Mouse (Mus musculus) thymus, adult 18-20 months (tissue): ENCODE measurements around the gene Golph3.

ENCODE experiments used
- DNase-seq, 2 experiments: peaks; one replicate each; pipeline ENCODE4 v3.0.0; 2022; ENCODE audit warnings: mixed read lengths in 2 of 2

The Golph3 gene

GRCm38 (mm10) chr15:12388726-12389489 lies 67.7 kb downstream of the Golph3 start:
- no peak for DNase-seq

GRCm38 (mm10) chr15:12394758-12395157 lies 73.5 kb downstream of the Golph3 start:
- DNase-seq: no peak

- no peak for DNase-seq
Measured at GRCm38 (mm10) chr15:12397032-12397431, 75.8 kb downstream of the Golph3 start.
